Mouse (Mus musculus) kidney, embryonic 14.5 days (tissue): ENCODE data around the gene Robo3. TPM values are rescaled to one million over a fixed set of nuclear protein-coding genes. Genes with fewer than 3 reads are reported as not detected.

ENCODE experiments used
- ATAC-seq: fragments of 200-750 bp; cut with Nextera tagmentation; 2 replicates; pipeline ENCODE4 v1.8.0; 2017; ENCODE audit warnings: moderate number of reproducible peaks, mild to moderate bottlenecking, moderate TSS enrichment, moderate library complexity; ENCODE audit not compliant: low FRiP score, low TSS enrichment
- H3K27ac ChIP-seq: fragments of 300-500 bp; sonication (generic); 2 replicates; pipeline ENCODE4 v1.5.1; 2014; ENCODE audit warnings: low read depth, mild to moderate bottlenecking, low read length, moderate library complexity, mixed read lengths
- H3K27me3 ChIP-seq: fragments of 300-500 bp; sonication (generic); 2 replicates; pipeline ENCODE4 v1.6.1; 2014; ENCODE audit warnings: mild to moderate bottlenecking, low read length; ENCODE audit not compliant: control insufficient read depth, insufficient read depth
- H3K36me3 ChIP-seq: fragments of 300-500 bp; sonication (generic); 2 replicates; pipeline ENCODE4 v1.6.1; 2014; ENCODE audit warnings: low read length, mixed read lengths; ENCODE audit not compliant: control insufficient read depth, insufficient read depth
- H3K4me1 ChIP-seq: fragments of 300-500 bp; sonication (generic); 2 replicates; pipeline ENCODE4 v1.6.1; 2014; ENCODE audit warnings: low read length, mixed read lengths; ENCODE audit not compliant: control insufficient read depth, insufficient read depth
- H3K4me2 ChIP-seq: fragments of 300-500 bp; sonication (generic); replicated peaks from 2 replicates; pipeline ENCODE4 v1.6.1; 2014; ENCODE audit warnings: low read depth, mild to moderate bottlenecking, low read length
- H3K4me3 ChIP-seq: fragments of 300-500 bp; sonication (generic); 2 replicates; pipeline ENCODE4 v1.5.1; 2014; ENCODE audit warnings: mild to moderate bottlenecking, low read length
- H3K9ac ChIP-seq: fragments of 300-500 bp; sonication (generic); 2 replicates; pipeline ENCODE4 v1.6.1; 2014; ENCODE audit warnings: low read depth, mild to moderate bottlenecking, low read length, moderate library complexity
- H3K9me3 ChIP-seq: fragments of 300-500 bp; sonication (generic); 2 replicates; pipeline ENCODE4 v1.6.1; 2016; ENCODE audit warnings: low read length; ENCODE audit not compliant: control insufficient read depth
- WGBS: fragments of 180-500 bp; shearing (Covaris S2); extraction: QIAGEN DNeasy Blood & Tissue Kit; methylation state at CpG from one replicate; pipeline ENCODE4 v1.1.7; 2014; 5-methylcytosine and 5-hydroxymethylcytosine counted together
- polyA plus RNA-seq: library from polyadenylated mRNA; unstranded; fragments of >200 nt; fragmentation: Nextera tagmentation; extraction: Ambion mirVana; gene quantifications from 2 replicates; pipeline ENCODE4 v1.2.1, GENCODE M21; 2014

Robo3 gene
- polyA plus RNA-seq, 1 experiment from 2014 or later: 0.09 TPM

DNA sequence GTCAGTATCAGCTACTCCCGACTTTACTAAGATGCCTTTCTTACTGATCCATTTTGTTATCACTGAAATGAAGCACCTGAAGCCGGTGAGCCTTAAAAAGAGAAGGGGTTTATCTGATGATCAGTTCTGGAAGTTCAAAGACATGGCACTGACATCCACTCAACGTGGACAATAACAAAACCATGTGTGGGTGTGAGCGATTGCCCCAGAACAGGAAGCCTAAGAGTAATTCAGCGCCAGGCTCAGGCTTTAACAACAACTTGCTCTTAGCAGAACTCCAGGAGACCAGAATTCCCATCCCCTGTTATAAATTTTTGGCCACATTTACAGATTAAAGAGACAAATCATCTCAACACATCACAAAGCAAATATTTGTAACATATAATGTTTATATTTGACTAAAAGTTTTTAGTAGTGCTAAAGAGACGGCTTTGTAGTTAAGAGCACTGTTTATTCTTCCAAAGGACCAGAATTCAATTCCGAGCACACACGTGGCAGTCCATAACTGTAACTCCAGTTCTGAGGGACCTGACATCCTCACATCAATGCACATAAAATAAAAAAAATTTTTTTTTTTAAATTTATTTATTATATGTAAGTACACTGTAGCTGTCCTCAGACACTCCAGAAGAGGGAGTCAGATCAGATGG lies 39.4 kb downstream of the Robo3 start:
- Histone ChIP-seq H3K36me3 (no peaks in the 10 kb centered on the region), H3K4me2 (no peak overlapping the region), H3K27me3 (no peaks in the 10 kb centered on the region), H3K27ac (no peak overlapping the region), H3K4me1 (no peaks in the 10 kb centered on the region), H3K4me3 (no peak overlapping the region), H3K9me3 (no peaks in the 10 kb centered on the region), H3K9ac (no peak overlapping the region)
- ATAC-seq: no peak
- 63% methylated on average over 8 of the region's 8 CpGs for WGBS

DNA sequence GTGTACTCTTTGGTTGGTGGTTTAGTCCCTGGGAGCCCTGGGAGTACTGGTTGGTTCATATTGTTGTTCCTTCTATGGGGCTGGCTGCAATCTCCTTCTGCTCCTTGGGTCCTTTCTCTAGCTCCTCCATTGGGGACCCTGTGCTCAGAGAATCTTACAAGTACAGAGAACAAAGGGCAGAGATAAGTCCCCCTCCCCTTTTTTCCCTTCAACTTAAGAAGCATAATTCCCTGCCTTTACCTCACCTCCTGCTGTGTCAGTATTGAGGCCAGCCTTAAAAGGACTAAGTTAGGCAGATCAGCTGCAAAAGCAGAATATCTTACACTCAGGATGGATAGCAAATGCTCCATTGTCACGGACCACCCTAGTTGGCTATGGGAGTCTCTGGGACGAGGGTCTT lies 41.0 kb downstream of the Robo3 start:
- Histone ChIP-seq H3K4me3 (no peak overlapping the region), H3K9me3 (no peaks in the 10 kb centered on the region), H3K27me3 (no peaks in the 10 kb centered on the region), H3K36me3 (no peaks in the 10 kb centered on the region), H3K4me2 (no peak overlapping the region), H3K9ac (no peak overlapping the region), H3K4me1 (no peaks in the 10 kb centered on the region), H3K27ac (no peak overlapping the region)
- ATAC-seq: no peak
- 82% methylated on average over 2 of the region's 2 CpGs for WGBS

- H3K9ac ChIP-seq: no peak overlapping the region
- ATAC-seq: no peak
- WGBS: 82% methylated on average over 2 of the region's 2 CpGs
- no peaks in the 10 kb centered on the region for H3K4me1 ChIP-seq
- no peak overlapping the region for H3K4me2 ChIP-seq
- peaks cover 3% of the 10 kb centered on the region; the same call in 1 of the 2 replicates for H3K27me3 ChIP-seq
- no peak overlapping the region for H3K4me3 ChIP-seq
- H3K36me3 ChIP-seq: no peaks in the 10 kb centered on the region
- H3K27ac ChIP-seq: no peak overlapping the region
- no peaks in the 10 kb centered on the region for H3K9me3 ChIP-seq
These were observed 42.2 kb downstream of the Robo3 start for GRCm38 (mm10) chr9:37390891-37391290.

- H3K4me2 ChIP-seq: peak overlapping the region; percentile 80
- H3K36me3 ChIP-seq: no peaks in the 10 kb centered on the region
- no peaks in the 10 kb centered on the region for H3K4me1 ChIP-seq
- no peaks in the 10 kb centered on the region for H3K9me3 ChIP-seq
- H3K27ac ChIP-seq: no peak overlapping the region
- WGBS: 8% methylated on average over 54 of the region's 54 CpGs
- peak overlapping the region; percentile 51 for H3K9ac ChIP-seq
- ATAC-seq: peak; percentile 77
- H3K4me3 ChIP-seq: peak overlapping the region; percentile 46
- H3K27me3 ChIP-seq: peaks cover 17% of the 10 kb centered on the region; the same call in 1 of the 2 replicates
These were observed 48.5 kb downstream of the Robo3 start for GRCm38 (mm10) chr9:37384284-37385182.

DNA sequence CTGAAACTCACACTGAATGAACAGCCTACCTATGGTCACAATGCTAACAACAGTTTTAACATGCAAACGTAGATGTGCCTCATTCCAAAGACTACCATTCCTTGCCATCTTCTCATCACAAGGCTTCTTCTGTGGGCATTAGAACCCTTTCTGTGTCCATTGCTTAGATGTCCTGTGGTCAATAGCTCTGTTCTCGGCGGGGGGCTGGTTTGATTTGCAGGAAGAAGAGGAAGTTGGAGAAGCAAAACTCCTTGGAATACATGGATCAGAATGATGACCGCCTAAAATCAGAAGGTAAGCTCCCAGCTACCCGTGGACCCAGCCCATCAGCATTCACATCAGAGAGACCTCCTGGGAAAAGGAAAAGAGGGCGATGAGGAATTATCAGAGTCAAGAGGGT lies 49.9 kb downstream of the Robo3 start:
- no peak overlapping the region for H3K27ac ChIP-seq
- no peak overlapping the region for H3K4me2 ChIP-seq
- no peak overlapping the region for H3K9ac ChIP-seq
- peaks cover 17% of the 10 kb centered on the region; the same call in 1 of the 2 replicates for H3K27me3 ChIP-seq
- no peaks in the 10 kb centered on the region for H3K9me3 ChIP-seq
- no peak overlapping the region for H3K4me3 ChIP-seq
- WGBS: 97% methylated on average over 6 of the region's 6 CpGs
- ATAC-seq: no peak
- H3K36me3 ChIP-seq: no peaks in the 10 kb centered on the region
- no peaks in the 10 kb centered on the region for H3K4me1 ChIP-seq

GRCm38 (mm10) chr9:37375718-37376117 lies 57.3 kb downstream of the Robo3 start:
- Histone ChIP-seq H3K9me3 (no peaks in the 10 kb centered on the region), H3K27ac (no peak overlapping the region), H3K4me3 (no peak overlapping the region), H3K9ac (no peak overlapping the region), H3K27me3 (no peaks in the 10 kb centered on the region), H3K36me3 (no peaks in the 10 kb centered on the region), H3K4me2 (no peak overlapping the region), H3K4me1 (0 out of 2 replicates have a peak, but pooled peaks cover 4% of the 10 kb centered on the region)
- WGBS: 91% methylated on average over 5 of the region's 5 CpGs
- no peak for ATAC-seq

DNA sequence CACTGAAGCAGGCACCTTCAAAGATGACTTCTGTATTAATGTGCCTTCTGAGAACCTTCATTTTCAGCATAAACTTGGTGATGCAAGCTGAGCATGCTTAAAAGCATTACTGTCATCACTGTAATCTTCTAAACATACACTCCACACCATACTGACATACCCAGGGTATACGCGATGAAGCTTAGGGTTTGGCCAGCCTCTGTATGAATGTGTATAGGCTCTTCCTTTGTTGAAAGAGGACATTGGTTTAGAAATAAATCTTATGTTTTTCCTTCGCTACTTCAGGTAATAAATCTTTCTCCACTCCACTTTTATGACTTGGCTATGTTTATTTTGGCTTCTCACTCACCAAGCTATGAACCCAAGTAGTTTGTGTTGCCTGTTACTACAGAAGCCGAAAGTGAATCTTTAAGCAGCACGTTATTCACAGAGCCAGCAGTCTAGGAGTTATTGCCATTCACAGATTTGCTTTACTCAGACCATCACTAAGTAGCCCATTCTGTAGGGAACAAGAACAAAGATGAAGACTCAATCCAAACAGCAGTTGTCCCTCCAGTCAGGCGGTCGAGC lies 61.7 kb downstream of the Robo3 start:
- peak; percentile 77 for ATAC-seq

GRCm38 (mm10) chr9:37368860-37369259 lies 64.2 kb downstream of the Robo3 start:
- peaks cover 3% of the 10 kb centered on the region; the same call in 1 of the 2 replicates for H3K27me3 ChIP-seq
- H3K4me2 ChIP-seq: no peak overlapping the region
- H3K36me3 ChIP-seq: no peaks in the 10 kb centered on the region
- H3K4me1 ChIP-seq: 0 out of 2 replicates have a peak, but pooled peaks cover 4% of the 10 kb centered on the region
- no peak overlapping the region for H3K9ac ChIP-seq
- WGBS: 78% methylated on average over 8 of the region's 8 CpGs
- ATAC-seq: no peak
- H3K4me3 ChIP-seq: no peak overlapping the region
- no peaks in the 10 kb centered on the region for H3K9me3 ChIP-seq
- peak overlapping the region; percentile 30; the same call in 1 of the 2 replicates for H3K27ac ChIP-seq

More for the DNA sequence above, 61.7 kb downstream of the Robo3 start:
- H3K27me3 ChIP-seq: peaks cover 3% of the 10 kb centered on the region; the same call in 1 of the 2 replicates
- no peak overlapping the region for H3K4me3 ChIP-seq
- H3K4me2 ChIP-seq: no peak overlapping the region
- WGBS: 44% methylated on average over 7 of the region's 7 CpGs
- H3K27ac ChIP-seq: no peak overlapping the region
- no peak overlapping the region for H3K9ac ChIP-seq
- H3K36me3 ChIP-seq: no peaks in the 10 kb centered on the region
- no peaks in the 10 kb centered on the region for H3K9me3 ChIP-seq
- 0 out of 2 replicates have a peak, but pooled peaks cover 4% of the 10 kb centered on the region for H3K4me1 ChIP-seq
